Mouse (Mus musculus) olfactory bulb, adult 2 months (tissue): ENCODE data around the gene Gpnmb.

Source experiments
- CTCF ChIP-seq: fragments of 200-500 bp; IDR thresholded peaks from 2 replicates; pipeline ENCODE4 v1.5.1; 2012; ENCODE audit warnings: low read depth, mild to moderate bottlenecking, low read length, moderate library complexity; ENCODE audit not compliant: insufficient read depth
- POLR2A ChIP-seq: fragments of 200-500 bp; IDR thresholded peaks from 2 replicates; pipeline ENCODE4 v1.6.1; 2012; ENCODE audit warnings: mild to moderate bottlenecking, low read depth, low read length, moderate library complexity; ENCODE audit not compliant: insufficient read depth

DNA sequence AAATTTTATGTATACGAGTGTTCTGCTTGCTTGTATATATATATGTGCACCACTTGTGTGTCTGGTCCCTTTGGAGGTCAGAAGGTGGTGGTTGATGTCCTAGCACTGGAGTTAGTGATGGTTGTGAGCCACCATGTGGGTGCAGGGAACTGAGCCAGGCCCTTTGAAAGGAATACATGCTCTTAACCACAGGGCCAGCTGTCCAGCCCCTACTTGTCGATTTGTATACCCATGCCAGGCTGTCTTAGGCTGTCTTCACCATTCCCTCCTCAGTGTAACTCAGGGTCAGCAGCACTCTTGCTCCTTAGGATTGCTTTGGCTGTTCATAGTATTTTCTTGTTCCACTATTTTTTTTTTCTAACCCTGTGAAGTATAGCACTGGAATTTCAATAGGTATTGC, 41.5 kb downstream of the Gpnmb start:
- TF ChIP-seq POLR2A (no peak), CTCF (no peak)
